Mouse (Mus musculus) brain, embryonic 14.5 days (tissue): ENCODE results near the gene Bcl2l14.

Source experiments
- CTCF ChIP-seq: fragments of 200-500 bp; IDR thresholded peaks from 2 replicates; pipeline ENCODE4 v1.5.1; 2012; ENCODE audit warnings: inconsistent platforms, mild to moderate bottlenecking, moderate library complexity, borderline replicate concordance; ENCODE audit not compliant: insufficient read depth, insufficient read length; ENCODE audit errors: extremely low read depth
- POLR2A ChIP-seq: fragments of 200-500 bp; IDR thresholded peaks from 2 replicates; pipeline ENCODE4 v1.6.1; 2012; ENCODE audit warnings: mild to moderate bottlenecking, inconsistent platforms, borderline replicate concordance; ENCODE audit not compliant: poor library complexity, insufficient read depth, insufficient read length, severe bottlenecking; ENCODE audit errors: extremely low read depth

- TF ChIP-seq CTCF (peak; percentile 29; the same call in 1 of the 2 replicates), POLR2A (no peak)
Measured at GRCm38 (mm10) chr6:134454093-134454492, 58.0 kb downstream of the Bcl2l14 start.
